Mouse (Mus musculus): ENCODE measurements around the gene Tnpo3. TPM values are rescaled to one million over a fixed set of nuclear protein-coding genes. Genes with fewer than 3 reads are reported as not detected.
A peak's percentile ranks its signal among the peaks of the same experiment; 100 is the strongest.
"Not testable (repeated sequence)": the region's sequence is repeated elsewhere in the genome, so short reads cannot be mapped to it uniquely, and the experiment has no call there.

The Tnpo3 gene
- polyA plus RNA-seq, 1 experiment from 2014 or later: 119 TPM

GRCm38 (mm10) chr6:29634537-29634936, 24.9 kb upstream of the Tnpo3 start:
- Histone ChIP-seq H3K4me2 (no peak overlapping the region), H3K4me3 (replicated peaks) (no peak overlapping the region), H3K27ac (no peak overlapping the region), H3K36me3 (replicated peaks) (no peaks in the 10 kb centered on the region), H3K9me3 (no peaks in the 10 kb centered on the region), H3K9ac (no peak overlapping the region), H3K4me1 (peaks cover under 1% of the 10 kb centered on the region; the same call in 1 of the 2 replicates), H3K27me3 (peaks cover 14% of the 10 kb centered on the region)
- WGBS: 84% methylated on average over 1 of the region's 1 CpGs
- ATAC-seq (ENCODE audit: low FRiP score): no peak

- H3K4me2 ChIP-seq: no peak overlapping the region
- 0 out of 2 replicates have a peak overlapping the region, but pooled peaks have one; percentile 4 for H3K27ac ChIP-seq
- peaks cover 5% of the 10 kb centered on the region; the same call in 1 of the 2 replicates for H3K27me3 ChIP-seq
- no peak overlapping the region for H3K9ac ChIP-seq
- no peak for ATAC-seq (ENCODE audit: low FRiP score)
- WGBS: 61% methylated on average over 12 of the region's 12 CpGs
- no peak overlapping the region for H3K4me3 ChIP-seq (replicated peaks)
- H3K9me3 ChIP-seq: no peaks in the 10 kb centered on the region
- H3K36me3 ChIP-seq (replicated peaks): no peaks in the 10 kb centered on the region
- H3K4me1 ChIP-seq: no peaks in the 10 kb centered on the region; the same call in 1 of the 2 replicates
These were observed 23.0 kb upstream of the Tnpo3 start for GRCm38 (mm10) chr6:29632552-29633292.

GRCm38 (mm10) chr6:29631751-29632551, 22.3 kb upstream of the Tnpo3 start:
- ATAC-seq (ENCODE audit: low FRiP score): no peak

GRCm38 (mm10) chr6:29630216-29630615, 20.5 kb upstream of the Tnpo3 start:
- no peak overlapping the region for H3K9ac ChIP-seq
- H3K27ac ChIP-seq: no peak overlapping the region
- H3K4me2 ChIP-seq: no peak overlapping the region
- no peak overlapping the region for H3K4me3 ChIP-seq (replicated peaks)
- 88% methylated on average over 1 of the region's 1 CpGs for WGBS
- no peaks in the 10 kb centered on the region for H3K9me3 ChIP-seq
- no peak for ATAC-seq (ENCODE audit: low FRiP score)
- peaks cover 5% of the 10 kb centered on the region; the same call in 1 of the 2 replicates for H3K27me3 ChIP-seq
- H3K4me1 ChIP-seq: no peaks in the 10 kb centered on the region; the same call in 1 of the 2 replicates
- no peaks in the 10 kb centered on the region for H3K36me3 ChIP-seq (replicated peaks)

More at GRCm38 (mm10) chr6:29631751-29632551, 22.3 kb upstream of the Tnpo3 start:
- Histone ChIP-seq H3K4me1 (no peaks in the 10 kb centered on the region; the same call in 1 of the 2 replicates), H3K4me3 (replicated peaks) (no peak overlapping the region), H3K27ac (no peak overlapping the region), H3K36me3 (replicated peaks) (no peaks in the 10 kb centered on the region), H3K9me3 (no peaks in the 10 kb centered on the region), H3K9ac (no peak overlapping the region), H3K4me2 (no peak overlapping the region), H3K27me3 (peaks cover 5% of the 10 kb centered on the region; the same call in 1 of the 2 replicates)
- WGBS: 34% methylated on average over 10 of the region's 10 CpGs

GRCm38 (mm10) chr6:29627756-29628155, 18.1 kb upstream of the Tnpo3 start:
- Histone ChIP-seq H3K27me3 (peaks cover 5% of the 10 kb centered on the region; the same call in 1 of the 2 replicates), H3K4me2 (no peak overlapping the region), H3K36me3 (replicated peaks) (no peaks in the 10 kb centered on the region), H3K27ac (no peak overlapping the region), H3K4me1 (no peaks in the 10 kb centered on the region; the same call in 1 of the 2 replicates), H3K9me3 (no peaks in the 10 kb centered on the region), H3K9ac (no peak overlapping the region), H3K4me3 (replicated peaks) (no peak overlapping the region)
- 74% methylated on average over 2 of the region's 2 CpGs for WGBS
- ATAC-seq (ENCODE audit: low FRiP score): no peak

- Histone ChIP-seq H3K27ac (no peak overlapping the region), H3K4me3 (replicated peaks) (no peak overlapping the region), H3K4me2 (no peak overlapping the region), H3K9ac (no peak overlapping the region), H3K27me3 (no peaks in the 10 kb centered on the region), H3K4me1 (no peaks in the 10 kb centered on the region), H3K9me3 (no peaks in the 10 kb centered on the region), H3K36me3 (replicated peaks) (no peaks in the 10 kb centered on the region)
- 96% methylated on average over 2 of the region's 2 CpGs for WGBS
- ATAC-seq (ENCODE audit: low FRiP score): no peak
These were observed 14.2 kb upstream of the Tnpo3 start for GRCm38 (mm10) chr6:29623857-29624256.

- Histone ChIP-seq H3K4me1 (no peaks in the 10 kb centered on the region), H3K9me3 (no peaks in the 10 kb centered on the region), H3K4me3 (replicated peaks) (no peak overlapping the region), H3K4me2 (no peak overlapping the region), H3K27me3 (no peaks in the 10 kb centered on the region), H3K36me3 (replicated peaks) (no peaks in the 10 kb centered on the region), H3K27ac (no peak overlapping the region), H3K9ac (no peak overlapping the region)
- 62% methylated on average over 6 of the region's 6 CpGs for WGBS
- ATAC-seq (ENCODE audit: low FRiP score): no peak
These were observed 12.6 kb upstream of the Tnpo3 start for GRCm38 (mm10) chr6:29622273-29622672.

GRCm38 (mm10) chr6:29620840-29621543, 11.3 kb upstream of the Tnpo3 start:
- no peak for ATAC-seq (ENCODE audit: low FRiP score)
- H3K9me3 ChIP-seq: no peaks in the 10 kb centered on the region
- H3K9ac ChIP-seq: no peak overlapping the region
- no peaks in the 10 kb centered on the region for H3K4me1 ChIP-seq
- H3K4me3 ChIP-seq (replicated peaks): no peak overlapping the region
- H3K27ac ChIP-seq: no peak overlapping the region
- no peaks in the 10 kb centered on the region for H3K27me3 ChIP-seq
- WGBS: 60% methylated on average over 17 of the region's 17 CpGs
- H3K36me3 ChIP-seq (replicated peaks): no peaks in the 10 kb centered on the region
- H3K4me2 ChIP-seq: no peak overlapping the region

- no peaks in the 10 kb centered on the region for H3K36me3 ChIP-seq (replicated peaks)
- 25% methylated on average over 3 of the region's 3 CpGs for WGBS
- no peaks in the 10 kb centered on the region for H3K4me1 ChIP-seq
- no peak overlapping the region for H3K4me3 ChIP-seq (replicated peaks)
- H3K27ac ChIP-seq: 0 out of 2 replicates have a peak overlapping the region, but pooled peaks have one; percentile 31
- no peak overlapping the region for H3K4me2 ChIP-seq
- H3K27me3 ChIP-seq: no peaks in the 10 kb centered on the region
- no peak overlapping the region for H3K9ac ChIP-seq
- ATAC-seq (ENCODE audit: low FRiP score): no peak
- H3K9me3 ChIP-seq: no peaks in the 10 kb centered on the region
These were observed 10.5 kb upstream of the Tnpo3 start for GRCm38 (mm10) chr6:29620176-29620575.

GRCm38 (mm10) chr6:29610020-29610640, 443 bp upstream of the Tnpo3 start:
- Histone ChIP-seq H3K4me1 (peaks cover 19% of the 10 kb centered on the region), H3K4me3 (replicated peaks) (peak overlapping the region; percentile 73), H3K27ac (peak overlapping the region; percentile 86), H3K9ac (peak overlapping the region; percentile 82), H3K4me2 (peak overlapping the region; percentile 71)
- H3K9me3 ChIP-seq; H3K27me3 ChIP-seq; H3K36me3 ChIP-seq (replicated peaks): not testable (repeated sequence)
- 31% methylated on average over 13 of the region's 13 CpGs for WGBS
- peak; percentile 42; the same call in 1 of the 2 replicates for ATAC-seq (ENCODE audit: low FRiP score)

- no peak overlapping the region for H3K9ac ChIP-seq
- no peaks in the 10 kb centered on the region for H3K36me3 ChIP-seq (replicated peaks)
- ATAC-seq (ENCODE audit: low FRiP score): no peak
- peaks cover 7% of the 10 kb centered on the region; the same call in 1 of the 2 replicates for H3K4me1 ChIP-seq
- H3K9me3 ChIP-seq: no peaks in the 10 kb centered on the region
- no peak overlapping the region for H3K27ac ChIP-seq
- no peak overlapping the region for H3K4me3 ChIP-seq (replicated peaks)
- H3K4me2 ChIP-seq: no peak overlapping the region
- H3K27me3 ChIP-seq: no peaks in the 10 kb centered on the region
These were observed 9.5 kb downstream of the Tnpo3 start for GRCm38 (mm10) chr6:29600188-29600587.
